Mouse (Mus musculus): Measurements from ENCODE around the gene 1110059E24Rik. TPM values are rescaled to one million over a fixed set of nuclear protein-coding genes. Genes with fewer than 3 reads are reported as not detected.

Gene 1110059E24Rik
- total RNA-seq, 2 experiments from 2014 or later: 22.4 to 23.6 TPM

GRCm38 (mm10) chr19:21571986-21572385 lies 80.8 kb downstream of the 1110059E24Rik start:
- no peak for DNase-seq

GRCm38 (mm10) chr19:21571223-21571980 lies 81.4 kb downstream of the 1110059E24Rik start:
- DNase-seq: peak; percentile 93

GRCm38 (mm10) chr19:21570778-21571177 lies 82.0 kb downstream of the 1110059E24Rik start:
- peak; percentile 31 for DNase-seq

- no peak for DNase-seq
Measured at GRCm38 (mm10) chr19:21568528-21569185, 84.1 kb downstream of the 1110059E24Rik start.

GRCm38 (mm10) chr19:21567933-21568332 lies 84.8 kb downstream of the 1110059E24Rik start:
- DNase-seq: no peak

- DNase-seq: no peak
Measured at GRCm38 (mm10) chr19:21566484-21566883, 86.3 kb downstream of the 1110059E24Rik start.

- DNase-seq: no peak
Measured at GRCm38 (mm10) chr19:21564461-21564797, 88.3 kb downstream of the 1110059E24Rik start.

- DNase-seq: peak; percentile 86
Measured at GRCm38 (mm10) chr19:21563789-21564460, 88.9 kb downstream of the 1110059E24Rik start.

- DNase-seq: no peak
Measured at GRCm38 (mm10) chr19:21562996-21563395, 89.8 kb downstream of the 1110059E24Rik start.

- no peak for DNase-seq
Measured at GRCm38 (mm10) chr19:21552801-21553200, 100.0 kb downstream of the 1110059E24Rik start.

- DNase-seq: no peak
Measured at GRCm38 (mm10) chr19:21551921-21552536, 100.7 kb downstream of the 1110059E24Rik start.

GRCm38 (mm10) chr19:21549713-21550112 lies 103.1 kb downstream of the 1110059E24Rik start:
- DNase-seq: no peak

GRCm38 (mm10) chr19:21548947-21549346 lies 103.8 kb downstream of the 1110059E24Rik start:
- no peak for DNase-seq

GRCm38 (mm10) chr19:21537125-21537524 lies 115.7 kb downstream of the 1110059E24Rik start:
- DNase-seq: no peak

Other genes starting within 250 kb of the 1110059E24Rik start
- gene Gda, start 179.5 kb downstream of the 1110059E24Rik start, total RNA-seq (2021): 1 to 10 TPM; 1.2 to 2.9 TPM
- gene Abhd17b, start 209 bp upstream of the 1110059E24Rik start, total RNA-seq (2021): 10 to 100 TPM; 24.3 to 24.6 TPM
- 10 to 100 TPM; 47.6 to 53.6 TPM for gene Cemip2, start 125.4 kb upstream of the 1110059E24Rik start, total RNA-seq (2021)